Mouse (Mus musculus): ENCODE data around the gene Manea. TPM values are rescaled to one million over a fixed set of nuclear protein-coding genes. Genes with fewer than 3 reads are reported as not detected.
A peak's percentile ranks its signal among the peaks of the same experiment; 100 is the strongest.
"Not testable (repeated sequence)": the region's sequence is repeated elsewhere in the genome, so short reads cannot be mapped to it uniquely, and the experiment has no call there.

The Manea gene
- 16.3 and 17.2 TPM in 2 replicates for total RNA-seq (2017)

GRCm38 (mm10) chr4:26346443-26347106 lies at the start of gene Manea:
Manea (minus strand) TSS chr4:26346891.
- peak; percentile 93 for ATAC-seq (replicated peaks; ENCODE audit: low read depth, poor library complexity, severe bottlenecking)

- ATAC-seq (replicated peaks; ENCODE audit: low read depth, poor library complexity, severe bottlenecking) = no peak
Observed at GRCm38 (mm10) chr4:26354616-26355015, 7.9 kb upstream of the Manea start.

- peak; percentile 89 for ATAC-seq (replicated peaks; ENCODE audit: low read depth, poor library complexity, severe bottlenecking)
Observed at GRCm38 (mm10) chr4:26353643-26354231, 7.0 kb upstream of the Manea start.

- ATAC-seq (replicated peaks; ENCODE audit: low read depth, poor library complexity, severe bottlenecking) = no peak
Observed at GRCm38 (mm10) chr4:26347239-26347638, 548 bp upstream of the Manea start.

- peak; percentile 16 for ATAC-seq (replicated peaks; ENCODE audit: low read depth, poor library complexity, severe bottlenecking)
Observed at GRCm38 (mm10) chr4:26345741-26346442, 799 bp downstream of the Manea start.

GRCm38 (mm10) chr4:26345080-26345479 lies 1.6 kb downstream of the Manea start:
- ATAC-seq (replicated peaks; ENCODE audit: low read depth, poor library complexity, severe bottlenecking) = no peak

GRCm38 (mm10) chr4:26342346-26342745 lies 4.3 kb downstream of the Manea start:
- no peak for ATAC-seq (replicated peaks; ENCODE audit: low read depth, poor library complexity, severe bottlenecking)

GRCm38 (mm10) chr4:26338604-26339003 lies 8.1 kb downstream of the Manea start:
- ATAC-seq (replicated peaks; ENCODE audit: low read depth, poor library complexity, severe bottlenecking) = no peak

GRCm38 (mm10) chr4:26336563-26336962 lies 10.1 kb downstream of the Manea start:
- ATAC-seq (replicated peaks; ENCODE audit: low read depth, poor library complexity, severe bottlenecking) = no peak

- ATAC-seq (replicated peaks; ENCODE audit: low read depth, poor library complexity, severe bottlenecking) = not testable (repeated sequence)
Observed at GRCm38 (mm10) chr4:26304731-26305130, 42.0 kb downstream of the Manea start.

- no peak for ATAC-seq (replicated peaks; ENCODE audit: low read depth, poor library complexity, severe bottlenecking)
Observed at GRCm38 (mm10) chr4:26277112-26277716, 69.5 kb downstream of the Manea start.

GRCm38 (mm10) chr4:26276264-26276663 lies 70.4 kb downstream of the Manea start:
- ATAC-seq (replicated peaks; ENCODE audit: low read depth, poor library complexity, severe bottlenecking) = no peak

- ATAC-seq (replicated peaks; ENCODE audit: low read depth, poor library complexity, severe bottlenecking) = no peak
Observed at GRCm38 (mm10) chr4:26275769-26276168, 70.9 kb downstream of the Manea start.

Measured in common myeloid progenitor, adult 5-6 weeks (primary cell).